Mouse (Mus musculus): ENCODE measurements around the gene Gmppb. TPM values are rescaled to one million over a fixed set of nuclear protein-coding genes. Genes with fewer than 3 reads are reported as not detected.
A peak's percentile ranks its signal among the peaks of the same experiment; 100 is the strongest.

Gene Gmppb
- polyA plus RNA-seq, 1 experiment = 14.5 TPM

GRCm38 (mm10) chr9:108093586-108093985 is 44.5 kb downstream of the Gmppb start:
- Histone ChIP-seq H3K4me3 (ENCODE audit: insufficient read depth, low read length) (peak overlapping the region; percentile 31; the same call in 1 of the 2 replicates), H3K4me1 (ENCODE audit: control insufficient read depth, insufficient read depth, low read length) (peaks cover 4% of the 10 kb centered on the region; the same call in 1 of the 2 replicates), H3K27ac (ENCODE audit: insufficient read depth, low read length) (no peak overlapping the region)
- TF ChIP-seq CTCF (IDR thresholded peaks at IDR 0.05; ENCODE audit: extremely low read depth, insufficient read depth, low read length) (no peak), POLR2A (IDR thresholded peaks at IDR 0.05; ENCODE audit: extremely low read depth, insufficient read depth, low read length) (no peak)

- Histone ChIP-seq H3K4me1 (ENCODE audit: control insufficient read depth, insufficient read depth, low read length) (peaks cover 4% of the 10 kb centered on the region; the same call in 1 of the 2 replicates), H3K27ac (ENCODE audit: insufficient read depth, low read length) (no peak within 1 kb of the TSS), H3K4me3 (ENCODE audit: insufficient read depth, low read length) (peak within 1 kb of the TSS; percentile 31)
- TF ChIP-seq POLR2A (IDR thresholded peaks at IDR 0.05; ENCODE audit: extremely low read depth, insufficient read depth, low read length) (peak; percentile 28; the same call in 1 of the 2 replicates), CTCF (IDR thresholded peaks at IDR 0.05; ENCODE audit: extremely low read depth, insufficient read depth, low read length) (no peak)
Observed at GRCm38 (mm10) chr9:108094184-108094941, 45.3 kb downstream of the Gmppb start, which contains the start of gene Apeh. Apeh (minus strand) TSS chr9:108094606.

GRCm38 (mm10) chr9:108094998-108095411 is 46.0 kb downstream of the Gmppb start:
- Histone ChIP-seq H3K4me3 (ENCODE audit: insufficient read depth, low read length) (peak overlapping the region; percentile 31; the same call in 1 of the 2 replicates), H3K4me1 (ENCODE audit: control insufficient read depth, insufficient read depth, low read length) (peaks cover 4% of the 10 kb centered on the region; the same call in 1 of the 2 replicates), H3K27ac (ENCODE audit: insufficient read depth, low read length) (no peak overlapping the region)
- no peak for TF ChIP-seq CTCF (IDR thresholded peaks at IDR 0.05; ENCODE audit: extremely low read depth, insufficient read depth, low read length)
- no peak for TF ChIP-seq POLR2A (IDR thresholded peaks at IDR 0.05; ENCODE audit: extremely low read depth, insufficient read depth, low read length)

- Histone ChIP-seq H3K27ac (ENCODE audit: insufficient read depth, low read length) (no peak overlapping the region), H3K4me3 (ENCODE audit: insufficient read depth, low read length) (no peak overlapping the region; the same call in 1 of the 2 replicates), H3K4me1 (ENCODE audit: control insufficient read depth, insufficient read depth, low read length) (peaks cover 4% of the 10 kb centered on the region; the same call in 1 of the 2 replicates)
- TF ChIP-seq CTCF (IDR thresholded peaks at IDR 0.05; ENCODE audit: extremely low read depth, insufficient read depth, low read length) (peak; percentile 74), POLR2A (IDR thresholded peaks at IDR 0.05; ENCODE audit: extremely low read depth, insufficient read depth, low read length) (no peak)
Observed at GRCm38 (mm10) chr9:108095518-108095917, 46.5 kb downstream of the Gmppb start.

- H3K4me1 ChIP-seq (ENCODE audit: control insufficient read depth, insufficient read depth, low read length) = peaks cover 4% of the 10 kb centered on the region; the same call in 1 of the 2 replicates
- TF ChIP-seq POLR2A (IDR thresholded peaks at IDR 0.05; ENCODE audit: extremely low read depth, insufficient read depth, low read length) (no peak), CTCF (IDR thresholded peaks at IDR 0.05; ENCODE audit: extremely low read depth, insufficient read depth, low read length) (no peak)
- no peak overlapping the region for H3K4me3 ChIP-seq (ENCODE audit: insufficient read depth, low read length)
- no peak overlapping the region for H3K27ac ChIP-seq (ENCODE audit: insufficient read depth, low read length)
Observed at GRCm38 (mm10) chr9:108095949-108096712, 47.1 kb downstream of the Gmppb start.

- peaks cover 4% of the 10 kb centered on the region; the same call in 1 of the 2 replicates for H3K4me1 ChIP-seq (ENCODE audit: control insufficient read depth, insufficient read depth, low read length)
- no peak overlapping the region for H3K4me3 ChIP-seq (ENCODE audit: insufficient read depth, low read length)
- H3K27ac ChIP-seq (ENCODE audit: insufficient read depth, low read length) = no peak overlapping the region
- TF ChIP-seq POLR2A (IDR thresholded peaks at IDR 0.05; ENCODE audit: extremely low read depth, insufficient read depth, low read length) (no peak), CTCF (IDR thresholded peaks at IDR 0.05; ENCODE audit: extremely low read depth, insufficient read depth, low read length) (no peak)
Observed at GRCm38 (mm10) chr9:108099619-108100018, 50.6 kb downstream of the Gmppb start.

Other genes starting within 250 kb of the Gmppb start
- gene Rbm6, start 176.0 kb upstream of the Gmppb start, polyA plus RNA-seq (2012; rRNA removed) = 60.7 and 62.5 TPM in 2 replicates
- 29.4 and 31.2 TPM in 2 replicates for gene Mon1a, start 161.1 kb upstream of the Gmppb start, polyA plus RNA-seq (2012; rRNA removed)
- gene Mst1r, start 142.4 kb upstream of the Gmppb start, polyA plus RNA-seq (2012; rRNA removed) = 2.0 and 2.4 TPM in 2 replicates
- gene Actl11, start 120.8 kb upstream of the Gmppb start, polyA plus RNA-seq (2012; rRNA removed) = not detected in 2 replicates
- gene Camkv, start 113.6 kb upstream of the Gmppb start, polyA plus RNA-seq (2012; rRNA removed) = 459 and 489 TPM in 2 replicates
- gene Traip, start 99.1 kb upstream of the Gmppb start, polyA plus RNA-seq (2012; rRNA removed) = 11.1 and 15.7 TPM in 2 replicates
- 13.5 and 14.9 TPM in 2 replicates for gene Uba7, start 73.7 kb upstream of the Gmppb start, polyA plus RNA-seq (2012; rRNA removed)
- 0.15 and 0.35 TPM in 2 replicates for gene Gm20661, start 66.2 kb upstream of the Gmppb start, polyA plus RNA-seq (2012; rRNA removed)
- 4.8 and 7.4 TPM in 2 replicates for gene Inka1, start 63.4 kb upstream of the Gmppb start, polyA plus RNA-seq (2012; rRNA removed)
- gene Cdhr4, start 56.7 kb upstream of the Gmppb start, polyA plus RNA-seq (2012; rRNA removed) = 1.9 and 4.2 TPM in 2 replicates
- 4.5 and 5.6 TPM in 2 replicates for gene Gm20662, start 52.9 kb upstream of the Gmppb start, polyA plus RNA-seq (2012; rRNA removed)
- 180 and 186 TPM in 2 replicates for gene Ip6k1, start 46.7 kb upstream of the Gmppb start, polyA plus RNA-seq (2012; rRNA removed)
- gene Amigo3, start 3.9 kb downstream of the Gmppb start, polyA plus RNA-seq (2012; rRNA removed) = 1.6 and 1.7 TPM in 2 replicates
- 0.10 TPM in 1 of 2 replicates, not detected in the other for gene Mst1, start 31.2 kb downstream of the Gmppb start, polyA plus RNA-seq (2012; rRNA removed)
- gene Rnf123, start 34.1 kb downstream of the Gmppb start, polyA plus RNA-seq (2012; rRNA removed) = 76.2 and 82.3 TPM in 2 replicates
- gene Apeh, start 45.4 kb downstream of the Gmppb start, polyA plus RNA-seq (2012; rRNA removed) = 26.1 TPM in 2 replicates
- gene Bsn, start 141.1 kb downstream of the Gmppb start, polyA plus RNA-seq (2012; rRNA removed) = 105 and 106 TPM in 2 replicates
- gene Dag1, start 214.7 kb downstream of the Gmppb start, polyA plus RNA-seq (2012; rRNA removed) = 31.2 and 33.5 TPM in 2 replicates
- gene Nicn1, start 241.2 kb downstream of the Gmppb start, polyA plus RNA-seq (2012; rRNA removed) = 101 and 102 TPM in 2 replicates
- gene Amt, start 247.6 kb downstream of the Gmppb start, polyA plus RNA-seq (2012; rRNA removed) = 54.1 and 55.0 TPM in 2 replicates